Mouse (Mus musculus) liver, adult 2 months (tissue): ENCODE measurements around the gene Nsun2. TPM values are rescaled to one million over a fixed set of nuclear protein-coding genes. Genes with fewer than 3 reads are reported as not detected.

ENCODE experiments used
- DNase-seq: peaks from one replicate; pipeline ENCODE4 v3.0.0-alpha.2; 2011; ENCODE audit warnings: low read depth, low spot score; ENCODE audit errors: extremely low read depth
- H3K27ac ChIP-seq: fragments of 200-500 bp; replicated peaks from 2 replicates; pipeline ENCODE4 v1.5.1; 2012; ENCODE audit warnings: low read depth, mild to moderate bottlenecking, control low read depth, inconsistent platforms, low read length; ENCODE audit not compliant: insufficient read depth
- H3K27me3 ChIP-seq: fragments of 200-500 bp; 2 replicates; pipeline ENCODE4 v1.6.1; 2012; ENCODE audit warnings: mild to moderate bottlenecking, moderate library complexity, low read length, inconsistent platforms; ENCODE audit not compliant: control insufficient read depth, insufficient read depth
- H3K36me3 ChIP-seq: fragments of 200-500 bp; 2 replicates; pipeline ENCODE4 v1.6.1; 2012; ENCODE audit warnings: low read length, inconsistent platforms; ENCODE audit not compliant: control insufficient read depth, insufficient read depth
- H3K4me1 ChIP-seq: fragments of 200-500 bp; 2 replicates; pipeline ENCODE4 v1.6.1; 2011; ENCODE audit warnings: low read length; ENCODE audit not compliant: control insufficient read depth, insufficient read depth
- H3K4me3 ChIP-seq: fragments of 200-500 bp; 2 replicates; pipeline ENCODE4 v1.5.1; 2011; ENCODE audit warnings: low read depth, mild to moderate bottlenecking, control low read depth, low read length, moderate library complexity; ENCODE audit not compliant: insufficient read depth
- H3K79me2 ChIP-seq: fragments of 200-500 bp; 2 replicates; pipeline ENCODE4 v1.6.1; 2012; ENCODE audit warnings: inconsistent platforms, mild to moderate bottlenecking, low read length, moderate library complexity; ENCODE audit not compliant: control insufficient read depth, insufficient read depth
- H3K9ac ChIP-seq: fragments of 200-500 bp; 2 replicates; pipeline ENCODE4 v1.6.1; 2012; ENCODE audit warnings: low read depth, mild to moderate bottlenecking, control low read depth, inconsistent platforms, low read length
- CTCF ChIP-seq: fragments of 200-500 bp; IDR thresholded peaks from 2 replicates; pipeline ENCODE4 v1.5.1; 2011; ENCODE audit warnings: low read depth, low read length, control low read depth
- POLR2A ChIP-seq: fragments of 200-500 bp; IDR thresholded peaks from 2 replicates; pipeline ENCODE4 v1.6.1; 2011; ENCODE audit warnings: low read length, control low read depth; ENCODE audit not compliant: insufficient read depth; ENCODE audit errors: extremely low read depth
- WGBS: fragments of 180-500 bp; shearing (Covaris S2); methylation state at CpG from one replicate; pipeline ENCODE4 v1.1.7; 2018; 5-methylcytosine and 5-hydroxymethylcytosine counted together
- polyA plus RNA-seq: library from polyadenylated mRNA; depleted of rRNA; stranded (reverse); fragments of >200 nt; gene quantifications from 2 replicates; pipeline ENCODE4 v1.2.3, GENCODE M21; 2012
- total RNA-seq: library from RNA; depleted of rRNA; stranded (reverse); fragments of >200 nt; gene quantifications from 2 replicates; pipeline ENCODE4 v1.2.3, GENCODE M21; 2014

The Nsun2 gene
- total and polyA plus RNA-seq, 2 experiments = 48.3 to 74.1 TPM

DNA sequence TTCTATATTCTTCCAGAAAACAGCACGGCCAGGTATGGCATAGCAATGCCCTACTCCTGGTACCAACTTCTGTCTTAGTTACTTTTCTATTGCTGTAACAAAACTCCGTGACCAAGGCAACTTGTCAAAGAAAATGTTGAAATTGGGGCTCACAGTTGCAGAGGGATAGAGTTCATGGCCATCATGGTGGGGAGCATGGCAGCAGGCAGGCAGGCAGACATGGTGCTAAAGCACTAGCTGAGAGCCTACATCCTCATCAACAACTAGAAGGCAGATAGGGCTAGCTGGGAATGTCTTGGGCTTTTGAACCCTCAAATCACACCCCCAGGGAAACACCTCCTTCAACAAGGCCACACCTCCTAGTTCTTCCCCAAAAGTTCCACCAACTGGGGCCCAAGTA is 17.3 kb downstream of the Nsun2 start:
- no peak for DNase-seq
- Histone ChIP-seq H3K79me2 (no peaks in the 10 kb centered on the region), H3K4me3 (no peak overlapping the region), H3K4me1 (no peaks in the 10 kb centered on the region; the same call in 1 of the 2 replicates), H3K9ac (no peak overlapping the region), H3K36me3 (no peaks in the 10 kb centered on the region), H3K27me3 (no peaks in the 10 kb centered on the region), H3K27ac (no peak overlapping the region)
- TF ChIP-seq CTCF (no peak), POLR2A (no peak)
- 85% methylated on average over 2 of the region's 2 CpGs for WGBS

DNA sequence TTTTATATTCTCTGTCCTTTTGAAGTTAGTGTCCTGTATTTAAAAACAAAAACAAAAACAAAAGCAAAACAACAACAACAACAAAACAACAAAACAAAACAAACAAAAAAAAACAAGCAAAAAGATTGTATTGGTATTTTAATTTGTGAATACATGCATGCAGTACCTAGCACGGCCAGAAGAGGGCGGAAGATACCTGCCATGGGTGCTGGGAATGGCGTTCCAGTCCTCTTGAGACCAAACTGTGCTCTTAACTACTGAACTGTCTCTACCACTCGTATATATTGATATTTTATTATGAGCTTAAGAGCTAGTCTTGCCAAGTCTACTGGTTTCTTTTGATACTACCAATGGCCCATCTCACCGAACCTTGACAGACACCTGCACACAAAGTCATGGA is 19.5 kb downstream of the Nsun2 start:
- Histone ChIP-seq H3K36me3 (no peaks in the 10 kb centered on the region), H3K4me3 (no peak overlapping the region), H3K79me2 (no peaks in the 10 kb centered on the region), H3K4me1 (no peaks in the 10 kb centered on the region), H3K27ac (no peak overlapping the region), H3K27me3 (no peaks in the 10 kb centered on the region), H3K9ac (no peak overlapping the region)
- peak; percentile 54 for DNase-seq
- 17% methylated on average over 5 of the region's 5 CpGs for WGBS
- no peak for TF ChIP-seq POLR2A
- TF ChIP-seq CTCF = peak; percentile 94

DNA sequence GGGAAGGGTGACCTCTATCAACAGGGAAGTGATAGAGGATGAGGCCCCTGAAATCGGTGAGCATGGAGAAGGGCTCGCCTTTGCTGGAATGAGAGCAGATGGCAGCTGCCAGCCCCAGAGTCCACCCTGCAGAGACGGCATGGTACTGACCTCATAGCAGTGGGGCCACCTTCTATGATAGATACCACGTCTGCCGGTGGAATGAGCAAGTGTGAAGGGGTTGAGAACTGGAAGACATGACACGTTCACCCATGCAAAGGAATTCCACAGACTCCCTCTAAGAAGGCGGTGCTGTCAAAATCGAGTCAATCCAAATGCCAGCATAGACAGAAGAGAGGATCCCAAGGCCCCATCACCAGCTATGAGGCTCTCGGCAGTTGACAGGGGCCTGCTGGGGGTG is 20.7 kb downstream of the Nsun2 start:
- no peaks in the 10 kb centered on the region for H3K27me3 ChIP-seq
- 81% methylated on average over 9 of the region's 9 CpGs for WGBS
- TF ChIP-seq CTCF = no peak
- TF ChIP-seq POLR2A = no peak
- no peak overlapping the region for H3K27ac ChIP-seq
- H3K9ac ChIP-seq = no peak overlapping the region
- DNase-seq = no peak
- no peaks in the 10 kb centered on the region for H3K79me2 ChIP-seq
- no peaks in the 10 kb centered on the region for H3K4me1 ChIP-seq
- no peaks in the 10 kb centered on the region for H3K36me3 ChIP-seq
- H3K4me3 ChIP-seq = no peak overlapping the region

DNA sequence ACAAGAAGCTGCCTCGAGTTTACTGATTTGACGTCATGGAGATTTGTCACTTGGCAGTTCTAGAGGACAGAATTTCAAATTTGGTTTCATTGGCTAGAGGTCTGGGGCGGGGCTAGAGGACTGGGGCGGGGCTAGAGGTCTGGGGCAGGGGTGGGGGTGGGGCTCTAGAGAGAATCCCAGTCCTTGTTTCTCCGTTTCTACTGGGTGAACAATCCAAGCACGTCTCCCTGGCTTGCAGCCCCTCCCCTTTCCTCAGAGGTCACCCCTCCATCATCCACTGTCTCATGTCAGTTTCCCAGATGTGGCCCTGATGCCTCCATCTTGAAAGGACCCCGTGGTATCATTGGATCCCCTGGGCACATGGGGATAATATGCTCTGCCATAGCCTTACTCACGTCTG is 21.5 kb downstream of the Nsun2 start:
- WGBS = 27% methylated on average over 8 of the region's 8 CpGs
- Histone ChIP-seq H3K4me1 (no peaks in the 10 kb centered on the region), H3K79me2 (no peaks in the 10 kb centered on the region), H3K27ac (no peak overlapping the region), H3K9ac (no peak overlapping the region), H3K4me3 (no peak overlapping the region), H3K36me3 (no peaks in the 10 kb centered on the region), H3K27me3 (no peaks in the 10 kb centered on the region)
- DNase-seq = peak; percentile 50
- no peak for TF ChIP-seq POLR2A
- TF ChIP-seq CTCF = no peak

GRCm38 (mm10) chr13:69555957-69556482 is 22.5 kb downstream of the Nsun2 start:
- H3K27me3 ChIP-seq = no peaks in the 10 kb centered on the region
- no peak overlapping the region for H3K9ac ChIP-seq
- TF ChIP-seq POLR2A (no peak), CTCF (no peak)
- no peak for DNase-seq
- no peaks in the 10 kb centered on the region for H3K4me1 ChIP-seq
- H3K27ac ChIP-seq = no peak overlapping the region
- H3K4me3 ChIP-seq = no peak overlapping the region
- H3K36me3 ChIP-seq = no peaks in the 10 kb centered on the region
- WGBS = 85% methylated on average over 6 of the region's 6 CpGs
- no peaks in the 10 kb centered on the region for H3K79me2 ChIP-seq

GRCm38 (mm10) chr13:69556728-69557127 is 23.2 kb downstream of the Nsun2 start:
- Histone ChIP-seq H3K27me3 (no peaks in the 10 kb centered on the region), H3K27ac (no peak overlapping the region), H3K79me2 (no peaks in the 10 kb centered on the region), H3K36me3 (no peaks in the 10 kb centered on the region), H3K4me1 (no peaks in the 10 kb centered on the region), H3K9ac (no peak overlapping the region), H3K4me3 (no peak overlapping the region)
- no peak for DNase-seq
- TF ChIP-seq CTCF (no peak), POLR2A (no peak)
